Mouse (Mus musculus) intestine, postnatal 0 days (tissue): ENCODE data around the gene Gbp3. TPM values are rescaled to one million over a fixed set of nuclear protein-coding genes. Genes with fewer than 3 reads are reported as not detected.

Experiments
- ATAC-seq: fragments of 200-750 bp; cut with Nextera tagmentation; 2 replicates; pipeline ENCODE4 v1.8.0; 2017; ENCODE audit warnings: mild to moderate bottlenecking, moderate TSS enrichment, moderate library complexity
- H3K27ac ChIP-seq: fragments of 300-500 bp; sonication (generic); 2 replicates; pipeline ENCODE4 v1.5.1; 2014; ENCODE audit warnings: mild to moderate bottlenecking, low read depth, low read length, moderate library complexity
- H3K27me3 ChIP-seq: fragments of 300-500 bp; sonication (generic); replicated peaks from 2 replicates; pipeline ENCODE4 v1.6.1; 2014; ENCODE audit warnings: low read length, mixed read lengths; ENCODE audit not compliant: control insufficient read depth, insufficient read depth
- H3K36me3 ChIP-seq: fragments of 300-500 bp; sonication (generic); 2 replicates; pipeline ENCODE4 v1.6.1; 2014; ENCODE audit warnings: mild to moderate bottlenecking, moderate library complexity; ENCODE audit not compliant: control insufficient read depth, insufficient read depth
- H3K4me1 ChIP-seq: fragments of 300-500 bp; sonication (generic); replicated peaks from 2 replicates; pipeline ENCODE4 v1.6.1; 2014; ENCODE audit warnings: antibody characterized with exemption, low read length, mixed read lengths; ENCODE audit not compliant: control insufficient read depth, insufficient read depth
- H3K4me2 ChIP-seq: fragments of 300-500 bp; sonication (generic); replicated peaks from 2 replicates; pipeline ENCODE4 v1.6.1; 2014; ENCODE audit warnings: low read depth, mild to moderate bottlenecking, moderate library complexity
- H3K4me3 ChIP-seq: fragments of 300-500 bp; sonication (generic); 2 replicates; pipeline ENCODE4 v1.5.1; 2014; ENCODE audit warnings: low read depth, low read length
- H3K9ac ChIP-seq: fragments of 300-500 bp; sonication (generic); 2 replicates; pipeline ENCODE4 v1.6.1; 2014; ENCODE audit warnings: mild to moderate bottlenecking, low read depth, low read length
- H3K9me3 ChIP-seq: fragments of 300-500 bp; sonication (generic); 2 replicates; pipeline ENCODE4 v1.6.1; 2016; ENCODE audit warnings: mixed run types; ENCODE audit not compliant: control insufficient read depth
- CTCF ChIP-seq: sonication (generic); IDR thresholded peaks from 2 replicates; pipeline ENCODE4 v1.5.1; 2016; ENCODE audit warnings: low read depth, mild to moderate bottlenecking, control low read depth, antibody characterized with exemption, moderate library complexity
- WGBS: fragments of 180-500 bp; shearing (Covaris S2); extraction: QIAGEN DNeasy Blood & Tissue Kit; methylation state at CpG from one replicate; pipeline ENCODE4 v1.1.7; 2014; 5-methylcytosine and 5-hydroxymethylcytosine counted together
- polyA plus RNA-seq: library from polyadenylated mRNA; unstranded; fragments of >200 nt; fragmentation: Nextera tagmentation; extraction: Ambion mirVana; gene quantifications from 2 replicates; pipeline ENCODE4 v1.2.1, GENCODE M21; 2015

The Gbp3 gene
- polyA plus RNA-seq, 1 experiment from 2014 or later, result 7.6 TPM

GRCm38 (mm10) chr3:142597923-142598322 lies 38.1 kb downstream of the Gbp3 start:
- no peak for ATAC-seq
- Histone ChIP-seq H3K36me3 (no peaks in the 10 kb centered on the region), H3K27me3 (no peaks in the 10 kb centered on the region), H3K9ac (no peak overlapping the region), H3K27ac (no peak overlapping the region), H3K9me3 (no peaks in the 10 kb centered on the region), H3K4me1 (no peaks in the 10 kb centered on the region), H3K4me3 (no peak overlapping the region), H3K4me2 (no peak overlapping the region)
- WGBS, result 76% methylated on average over 3 of the region's 3 CpGs
- no peak for TF ChIP-seq CTCF

GRCm38 (mm10) chr3:142601675-142602074 lies 41.8 kb downstream of the Gbp3 start:
- no peak overlapping the region for H3K9ac ChIP-seq
- no peak overlapping the region for H3K4me2 ChIP-seq
- H3K4me1 ChIP-seq, result no peaks in the 10 kb centered on the region
- no peaks in the 10 kb centered on the region for H3K9me3 ChIP-seq
- no peaks in the 10 kb centered on the region for H3K27me3 ChIP-seq
- no peak overlapping the region for H3K4me3 ChIP-seq
- H3K27ac ChIP-seq, result no peak overlapping the region
- no peak for ATAC-seq
- no peaks in the 10 kb centered on the region for H3K36me3 ChIP-seq
- TF ChIP-seq CTCF, result no peak

- Histone ChIP-seq H3K9ac (no peak overlapping the region), H3K4me3 (no peak overlapping the region), H3K4me2 (no peak overlapping the region), H3K4me1 (no peaks in the 10 kb centered on the region), H3K27me3 (peaks cover 17% of the 10 kb centered on the region; the same call in 1 of the 2 replicates), H3K27ac (no peak overlapping the region), H3K9me3 (no peaks in the 10 kb centered on the region), H3K36me3 (no peaks in the 10 kb centered on the region)
- WGBS, result 74% methylated on average over 3 of the region's 3 CpGs
- no peak for TF ChIP-seq CTCF
- no peak for ATAC-seq
Observed at GRCm38 (mm10) chr3:142618658-142619057, 58.8 kb downstream of the Gbp3 start.

- Histone ChIP-seq H3K4me2 (no peak overlapping the region), H3K9ac (no peak overlapping the region), H3K9me3 (no peaks in the 10 kb centered on the region), H3K4me3 (no peak overlapping the region), H3K27me3 (peaks cover 17% of the 10 kb centered on the region; the same call in 1 of the 2 replicates), H3K4me1 (no peaks in the 10 kb centered on the region), H3K36me3 (no peaks in the 10 kb centered on the region), H3K27ac (no peak overlapping the region)
- TF ChIP-seq CTCF, result no peak
- WGBS, result 55% methylated on average over 1 of the region's 1 CpGs
- ATAC-seq, result no peak
Observed at GRCm38 (mm10) chr3:142619606-142620005, 59.8 kb downstream of the Gbp3 start.

GRCm38 (mm10) chr3:142620111-142620955 lies 60.5 kb downstream of the Gbp3 start, which contains the start of gene Gbp2:
Gene Gbp2, plus strand, starts transcription at chr3:142620602.
- Histone ChIP-seq H3K27me3 (peaks cover 17% of the 10 kb centered on the region; the same call in 1 of the 2 replicates), H3K9ac (peak within 1 kb of the TSS; percentile 34; the same call in 1 of the 2 replicates), H3K27ac (no peak within 1 kb of the TSS; the same call in 1 of the 2 replicates), H3K9me3 (no peaks in the 10 kb centered on the region), H3K4me3 (peak within 1 kb of the TSS; percentile 34), H3K4me2 (peak within 1 kb of the TSS; percentile 63), H3K36me3 (no peaks in the 10 kb centered on the region), H3K4me1 (no peaks in the 10 kb centered on the region)
- TF ChIP-seq CTCF, result no peak
- ATAC-seq, result peak; percentile 49; the same call in 1 of the 2 replicates
- WGBS, result 30% methylated on average over 4 of the region's 4 CpGs

- no peaks in the 10 kb centered on the region for H3K4me1 ChIP-seq
- no peak overlapping the region for H3K27ac ChIP-seq
- peak; percentile 69 for TF ChIP-seq CTCF
- peak overlapping the region; percentile 34; the same call in 1 of the 2 replicates for H3K9ac ChIP-seq
- no peaks in the 10 kb centered on the region for H3K36me3 ChIP-seq
- H3K4me3 ChIP-seq, result peak overlapping the region; percentile 34
- no peak for ATAC-seq
- peak overlapping the region; percentile 63 for H3K4me2 ChIP-seq
- H3K27me3 ChIP-seq, result peaks cover 17% of the 10 kb centered on the region; the same call in 1 of the 2 replicates
- WGBS, result 42% methylated on average over 3 of the region's 3 CpGs
- H3K9me3 ChIP-seq, result no peaks in the 10 kb centered on the region
Observed at GRCm38 (mm10) chr3:142620956-142621562, 61.2 kb downstream of the Gbp3 start.

Other genes starting within 250 kb of the Gbp3 start
- gene Pdlim5, start 164.3 kb upstream of the Gbp3 start, polyA plus RNA-seq, result 24.5 and 27.5 TPM in 2 replicates
- 0.17 and 0.24 TPM in 2 replicates for gene Gbp5, start 66.0 kb upstream of the Gbp3 start, polyA plus RNA-seq
- 11.4 and 12.6 TPM in 2 replicates for gene Gbp7, start 29.7 kb upstream of the Gbp3 start, polyA plus RNA-seq
- 0.93 and 1.0 TPM in 2 replicates for gene Gbp2b, start 34.8 kb downstream of the Gbp3 start, polyA plus RNA-seq
- gene Gbp2, start 60.6 kb downstream of the Gbp3 start, polyA plus RNA-seq, result 4.4 and 5.0 TPM in 2 replicates
- gene Kyat3, start 141.0 kb downstream of the Gbp3 start, polyA plus RNA-seq, result 2.0 and 2.3 TPM in 2 replicates
- gene Gtf2b, start 205.0 kb downstream of the Gbp3 start, polyA plus RNA-seq, result 73.6 and 79.4 TPM in 2 replicates